In genomic region chr2:133419686-133420303, GRCm38 (mm10) we compare ENCODE assay signal across 16 mouse cellular contexts.
DNase-seq lines count a peak whose midpoint lies in the region; ATAC-seq lines count a peak whose summit lies in the region.
"Had no signal": no experiment of that assay in that cellular context is flagged by ENCODE, and none has a peak within 500 bp of the region (broad histone marks: within the 10 kb centered on the region; RNA-seq: fewer than 3 reads in every experiment).

No protein-coding gene starts in this region.

- no peaks in the 10 kb centered on the region for H3K27me3 ChIP-seq in embryonic facial prominence, embryonic 10.5 days (replicated peaks; ENCODE audit: low read depth, poor library complexity, severe bottlenecking)
- H3K27me3 ChIP-seq: heart, embryonic 12.5 days had no signal

- 83% methylated on average over 6 of the region's 6 CpGs for WGBS in embryonic facial prominence, embryonic 10.5 days

- ATAC-seq in megakaryocyte, adult 5-6 weeks (ENCODE audit: poor library complexity, severe bottlenecking): peak; percentile 56
- ATAC-seq: activated CD4-positive, CD25-positive, alpha-beta regulatory T cell, adult 4 months had no signal

- no peak overlapping the region for H3K4me3 ChIP-seq in embryonic facial prominence, embryonic 10.5 days
- H3K4me3 ChIP-seq: heart, embryonic 12.5 days; myocyte had no signal

- no peaks in the 10 kb centered on the region for H3K36me3 ChIP-seq in embryonic facial prominence, embryonic 10.5 days (replicated peaks)
- H3K36me3 ChIP-seq: heart, embryonic 12.5 days had no signal

- H3K4me1 ChIP-seq in embryonic facial prominence, embryonic 10.5 days: no peaks in the 10 kb centered on the region

- no peaks in the 10 kb centered on the region for H3K9me3 ChIP-seq in embryonic facial prominence, embryonic 10.5 days
- H3K9me3 ChIP-seq: heart, embryonic 12.5 days had no signal

- DNase-seq in heart, adult 11 months: peak; percentile 33
- DNase-seq in heart, postnatal 4 days: no peak
- DNase-seq in urinary bladder, postnatal 14 days (ENCODE audit: low spot score): peak; percentile 7
- no peak for DNase-seq in urinary bladder, postnatal 36 days (ENCODE audit: low spot score in 2 of 2)
- no peak for DNase-seq in ovary, postnatal 10 days (ENCODE audit: low spot score)
- DNase-seq in adrenal gland, postnatal 25 days: no peak
- DNase-seq in embryonic facial prominence, embryonic 10.5 days (ENCODE audit: low spot score): no peak
- DNase-seq: cerebellum, postnatal 14 days; gastrocnemius, postnatal 36 days; heart, postnatal 36 days; right cerebral cortex, adult 18-20 months; thymus, adult 2 months had no signal

- no peak overlapping the region for H3K27ac ChIP-seq in embryonic facial prominence, embryonic 10.5 days (replicated peaks)

Comparison
In these comparisons a context has a peak if more than half of its experiments do, and no peak if none do; other contexts are left out.
1. DNase-seq: peak in heart, adult 11 months (single experiment) and urinary bladder, postnatal 14 days (single experiment); none in heart, postnatal 4 days (single experiment), urinary bladder, postnatal 36 days (0 of 2), ovary, postnatal 10 days (single experiment), adrenal gland, postnatal 25 days (single experiment) and embryonic facial prominence, embryonic 10.5 days (single experiment).